Mouse (Mus musculus) limb, embryonic 15.5 days (tissue): ENCODE measurements around the gene Rap1gap2. TPM values are rescaled to one million over a fixed set of nuclear protein-coding genes. Genes with fewer than 3 reads are reported as not detected.

Experiments used
- ATAC-seq: fragments of 200-750 bp; cut with Nextera tagmentation; 2 replicates; pipeline ENCODE4 v1.8.0; 2017; ENCODE audit warnings: low read depth, moderate TSS enrichment; ENCODE audit not compliant: insufficient number of reproducible peaks, low FRiP score, low TSS enrichment
- H3K27ac ChIP-seq: fragments of 300-500 bp; sonication (generic); 2 replicates; pipeline ENCODE4 v1.5.1; 2015; ENCODE audit warnings: moderate library complexity, mild to moderate bottlenecking, inconsistent platforms
- H3K27me3 ChIP-seq: fragments of 300-500 bp; sonication (generic); 2 replicates; pipeline ENCODE4 v1.6.1; 2015; ENCODE audit warnings: inconsistent platforms
- H3K36me3 ChIP-seq: fragments of 300-500 bp; sonication (generic); 2 replicates; pipeline ENCODE4 v1.6.1; 2015; ENCODE audit warnings: inconsistent platforms
- H3K4me1 ChIP-seq: fragments of 300-500 bp; sonication (generic); 2 replicates; pipeline ENCODE4 v1.6.1; 2015; ENCODE audit warnings: inconsistent platforms
- H3K4me2 ChIP-seq: fragments of 300-500 bp; sonication (generic); 2 replicates; pipeline ENCODE4 v1.6.1; 2015; ENCODE audit warnings: mild to moderate bottlenecking, inconsistent platforms
- H3K4me3 ChIP-seq: fragments of 300-500 bp; sonication (generic); 2 replicates; pipeline ENCODE4 v1.5.1; 2015; ENCODE audit warnings: mild to moderate bottlenecking, inconsistent platforms
- H3K9ac ChIP-seq: fragments of 300-500 bp; sonication (generic); 2 replicates; pipeline ENCODE4 v1.6.1; 2015; ENCODE audit warnings: inconsistent platforms
- H3K9me3 ChIP-seq: fragments of 300-500 bp; sonication (generic); 2 replicates; pipeline ENCODE4 v1.6.1; 2016; ENCODE audit warnings: inconsistent platforms
- WGBS: fragments of 180-500 bp; shearing (Covaris S2); methylation state at CpG from one replicate; pipeline ENCODE4 v1.1.7; 2015; 5-methylcytosine and 5-hydroxymethylcytosine counted together
- polyA plus RNA-seq: library from polyadenylated mRNA; unstranded; fragments of >200 nt; fragmentation: Nextera tagmentation; extraction: Ambion mirVana; gene quantifications from 2 replicates; pipeline ENCODE4 v1.2.1, GENCODE M21; 2015

Rap1gap2 gene
- polyA plus RNA-seq, 1 experiment from 2014 or later, result 1.6 TPM

GRCm38 (mm10) chr11:74550615-74551102 lies 60.1 kb downstream of the Rap1gap2 start:
- Histone ChIP-seq H3K4me3 (no peak overlapping the region), H3K36me3 (no peaks in the 10 kb centered on the region), H3K4me2 (no peak overlapping the region), H3K4me1 (peaks cover 9% of the 10 kb centered on the region), H3K27ac (no peak overlapping the region), H3K9me3 (no peaks in the 10 kb centered on the region), H3K27me3 (no peaks in the 10 kb centered on the region), H3K9ac (no peak overlapping the region)
- ATAC-seq, result no peak; the same call in 1 of the 2 replicates
- 66% methylated on average over 5 of the region's 5 CpGs for WGBS

- Histone ChIP-seq H3K36me3 (no peaks in the 10 kb centered on the region), H3K9me3 (no peaks in the 10 kb centered on the region), H3K9ac (no peak overlapping the region), H3K4me2 (no peak overlapping the region), H3K4me3 (no peak overlapping the region), H3K4me1 (peaks cover 4% of the 10 kb centered on the region; the same call in 1 of the 2 replicates), H3K27me3 (no peaks in the 10 kb centered on the region), H3K27ac (no peak overlapping the region)
- 18% methylated on average over 7 of the region's 7 CpGs for WGBS
- no peak for ATAC-seq
These were observed 61.8 kb downstream of the Rap1gap2 start for GRCm38 (mm10) chr11:74548781-74549382.

DNA sequence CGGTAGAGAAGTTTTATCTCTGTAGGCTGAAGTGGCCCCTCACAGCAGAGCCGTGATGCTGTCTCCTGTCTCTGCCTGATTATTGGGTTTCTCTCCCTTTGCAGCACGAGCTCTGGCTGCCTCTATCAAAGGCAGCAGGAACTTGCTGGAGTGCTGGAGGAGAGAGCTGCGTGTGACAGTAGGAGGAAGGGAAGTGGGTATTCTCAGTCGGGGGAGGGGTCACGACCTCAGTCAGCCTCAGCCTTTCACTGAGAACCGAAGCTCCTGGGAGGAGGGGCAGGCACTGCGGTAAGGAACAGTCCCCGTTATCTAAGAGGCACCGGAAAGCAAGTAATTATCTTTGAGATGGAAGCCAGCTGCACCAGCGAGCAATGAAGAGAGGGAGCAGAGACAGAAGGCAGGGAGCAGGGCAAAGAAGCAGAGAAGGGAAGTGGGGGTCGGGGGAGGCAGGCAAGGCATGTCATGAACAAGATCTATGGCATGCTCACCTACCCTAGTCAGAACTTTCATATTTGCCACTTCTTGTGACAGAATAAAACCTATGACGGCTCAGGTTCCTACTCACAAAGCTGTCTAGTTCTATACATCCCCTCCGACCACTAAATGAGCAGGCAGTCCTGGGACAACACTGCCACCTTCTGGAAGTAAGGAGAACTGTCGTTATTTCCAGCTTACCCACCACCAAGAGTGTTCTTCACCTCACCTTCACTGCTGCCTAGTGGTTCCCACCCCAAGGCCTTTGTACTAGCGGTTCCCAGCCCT lies 63.6 kb downstream of the Rap1gap2 start:
- H3K27me3 ChIP-seq, result no peaks in the 10 kb centered on the region
- no peak overlapping the region for H3K9ac ChIP-seq
- peak overlapping the region; percentile 44 for H3K4me2 ChIP-seq
- H3K4me3 ChIP-seq, result peak overlapping the region; percentile 15
- H3K9me3 ChIP-seq, result no peaks in the 10 kb centered on the region
- no peak overlapping the region for H3K27ac ChIP-seq
- 3% methylated on average over 16 of the region's 16 CpGs for WGBS
- no peaks in the 10 kb centered on the region for H3K36me3 ChIP-seq
- peaks cover 4% of the 10 kb centered on the region; the same call in 1 of the 2 replicates for H3K4me1 ChIP-seq
- no peak for ATAC-seq

DNA sequence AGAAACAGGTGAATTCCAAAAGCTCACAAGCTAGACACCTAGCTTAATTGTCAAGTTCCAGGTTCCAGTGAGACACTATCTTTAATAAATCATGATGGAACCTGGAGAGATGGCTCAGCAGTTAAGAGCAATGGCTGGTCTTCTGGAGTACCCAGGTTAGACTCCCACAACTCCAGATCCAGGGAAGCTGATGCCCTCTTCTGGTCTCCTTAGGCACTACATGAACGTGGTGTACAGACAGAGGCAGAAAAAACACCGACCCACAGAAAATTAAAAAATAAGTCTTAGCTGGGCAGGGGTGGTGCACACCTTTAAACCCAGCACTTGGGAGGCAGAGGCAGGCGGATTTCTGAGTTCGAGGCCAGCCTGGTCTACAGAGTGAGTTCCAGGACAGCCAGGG lies 64.5 kb downstream of the Rap1gap2 start:
- peaks cover 4% of the 10 kb centered on the region; the same call in 1 of the 2 replicates for H3K4me1 ChIP-seq
- no peak overlapping the region for H3K4me3 ChIP-seq
- no peaks in the 10 kb centered on the region for H3K27me3 ChIP-seq
- no peak overlapping the region for H3K9ac ChIP-seq
- no peak for ATAC-seq
- H3K27ac ChIP-seq, result no peak overlapping the region
- no peaks in the 10 kb centered on the region for H3K9me3 ChIP-seq
- 55% methylated on average over 4 of the region's 4 CpGs for WGBS
- no peaks in the 10 kb centered on the region for H3K36me3 ChIP-seq
- H3K4me2 ChIP-seq, result no peak overlapping the region

DNA sequence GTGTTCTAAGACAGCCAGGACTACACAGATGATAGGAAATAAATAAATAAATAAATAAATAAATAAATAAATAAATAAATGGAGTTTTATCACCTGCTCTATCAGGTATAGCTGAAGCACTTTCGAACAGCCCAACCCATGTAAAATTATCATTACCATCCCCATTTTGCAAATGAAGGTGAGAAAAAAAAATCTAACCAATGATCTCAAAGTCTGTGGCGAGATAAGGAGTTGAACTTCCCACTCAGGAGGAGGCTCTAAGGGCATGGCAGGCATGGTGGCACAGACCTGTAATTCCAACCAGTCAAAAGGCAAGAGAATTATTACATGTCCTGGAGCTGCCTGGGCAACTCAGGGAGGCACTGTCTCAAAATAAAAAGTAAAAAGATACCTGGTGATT lies 65.2 kb downstream of the Rap1gap2 start:
- Histone ChIP-seq H3K27ac (no peak overlapping the region), H3K27me3 (no peaks in the 10 kb centered on the region), H3K4me3 (no peak overlapping the region), H3K9me3 (no peaks in the 10 kb centered on the region), H3K9ac (no peak overlapping the region), H3K4me1 (peaks cover 4% of the 10 kb centered on the region; the same call in 1 of the 2 replicates), H3K36me3 (no peaks in the 10 kb centered on the region), H3K4me2 (no peak overlapping the region)
- no peak for ATAC-seq
- WGBS, result 88% methylated on average over 2 of the region's 2 CpGs

GRCm38 (mm10) chr11:74537352-74537751 lies 73.4 kb downstream of the Rap1gap2 start:
- no peak for ATAC-seq
- WGBS, result 87% methylated on average over 4 of the region's 4 CpGs
- H3K4me3 ChIP-seq, result no peak overlapping the region
- no peak overlapping the region for H3K27ac ChIP-seq
- no peaks in the 10 kb centered on the region for H3K9me3 ChIP-seq
- H3K36me3 ChIP-seq, result no peaks in the 10 kb centered on the region
- peaks cover 6% of the 10 kb centered on the region for H3K4me1 ChIP-seq
- H3K27me3 ChIP-seq, result no peaks in the 10 kb centered on the region
- no peak overlapping the region for H3K9ac ChIP-seq
- H3K4me2 ChIP-seq, result no peak overlapping the region

DNA sequence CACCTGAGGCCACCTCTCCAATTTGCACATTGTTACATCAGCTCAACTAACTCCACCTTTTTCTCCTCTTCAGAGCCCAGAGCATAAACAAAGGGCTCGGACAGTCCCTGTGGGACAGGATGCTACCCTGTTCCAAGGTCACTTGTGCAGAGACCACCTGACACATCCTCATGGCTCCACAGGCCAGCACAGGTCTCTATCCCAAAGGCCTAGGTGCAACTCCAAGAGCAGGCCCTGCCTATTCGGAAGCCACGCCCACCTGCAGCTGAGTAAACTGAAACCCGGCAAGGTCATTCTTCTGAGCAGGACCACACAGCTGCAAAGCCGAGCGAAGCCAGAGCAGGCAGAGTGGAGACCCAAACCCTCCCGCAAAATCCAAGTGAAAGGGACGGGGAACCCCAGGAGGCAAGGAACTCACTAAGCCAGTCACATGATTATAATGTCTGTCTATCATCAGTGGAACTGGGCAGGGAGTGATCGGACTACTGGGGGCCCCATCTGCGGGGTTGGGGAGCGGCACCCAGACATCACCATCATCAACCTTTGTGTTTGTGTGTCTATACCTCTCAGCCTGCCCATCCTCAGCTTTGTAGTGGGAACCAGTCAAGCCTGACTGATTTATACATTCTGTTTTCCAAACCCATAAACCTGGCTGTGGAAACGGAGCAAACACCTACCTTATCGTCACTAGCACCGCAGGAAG lies 74.4 kb downstream of the Rap1gap2 start:
- no peaks in the 10 kb centered on the region for H3K9me3 ChIP-seq
- H3K9ac ChIP-seq, result no peak overlapping the region
- H3K27ac ChIP-seq, result no peak overlapping the region
- no peaks in the 10 kb centered on the region for H3K36me3 ChIP-seq
- H3K4me2 ChIP-seq, result 0 out of 2 replicates have a peak overlapping the region, but pooled peaks have one; percentile 10
- 0 out of 2 replicates have a peak, but pooled peaks cover under 1% of the 10 kb centered on the region for H3K27me3 ChIP-seq
- peaks cover 6% of the 10 kb centered on the region for H3K4me1 ChIP-seq
- peak; percentile 24; the same call in 1 of the 2 replicates for ATAC-seq
- H3K4me3 ChIP-seq, result no peak overlapping the region
- 32% methylated on average over 14 of the region's 14 CpGs for WGBS

DNA sequence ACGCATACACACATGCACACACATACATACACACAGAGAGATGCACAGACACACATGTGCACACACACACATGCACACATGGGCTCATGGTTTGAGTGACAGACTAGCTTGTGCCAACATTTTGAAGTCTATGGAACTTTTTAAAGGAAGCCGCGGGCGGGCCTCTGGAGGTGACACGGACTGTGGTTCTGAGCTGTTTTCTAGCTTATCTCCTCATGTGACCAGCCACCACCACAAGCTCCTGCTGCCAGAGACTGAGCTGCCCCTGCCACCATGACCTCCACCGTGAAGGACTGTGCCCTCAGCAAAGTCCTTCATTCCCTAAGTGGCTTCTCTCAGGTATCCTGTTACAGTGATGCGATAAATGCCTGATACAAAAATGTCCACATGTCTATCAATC lies 76.3 kb downstream of the Rap1gap2 start:
- 0 out of 2 replicates have a peak, but pooled peaks cover 4% of the 10 kb centered on the region for H3K27me3 ChIP-seq
- WGBS, result 88% methylated on average over 7 of the region's 7 CpGs
- no peak overlapping the region for H3K27ac ChIP-seq
- H3K9me3 ChIP-seq, result no peaks in the 10 kb centered on the region
- no peak overlapping the region for H3K4me2 ChIP-seq
- no peak overlapping the region for H3K9ac ChIP-seq
- H3K4me3 ChIP-seq, result no peak overlapping the region
- no peaks in the 10 kb centered on the region for H3K36me3 ChIP-seq
- no peak for ATAC-seq
- H3K4me1 ChIP-seq, result peaks cover 6% of the 10 kb centered on the region

GRCm38 (mm10) chr11:74533050-74533449 lies 77.7 kb downstream of the Rap1gap2 start:
- Histone ChIP-seq H3K9me3 (no peaks in the 10 kb centered on the region), H3K27ac (no peak overlapping the region), H3K9ac (no peak overlapping the region), H3K36me3 (no peaks in the 10 kb centered on the region), H3K27me3 (0 out of 2 replicates have a peak, but pooled peaks cover 4% of the 10 kb centered on the region), H3K4me1 (peaks cover 6% of the 10 kb centered on the region), H3K4me3 (no peak overlapping the region), H3K4me2 (no peak overlapping the region)
- no peak for ATAC-seq
- 84% methylated on average over 2 of the region's 2 CpGs for WGBS

DNA sequence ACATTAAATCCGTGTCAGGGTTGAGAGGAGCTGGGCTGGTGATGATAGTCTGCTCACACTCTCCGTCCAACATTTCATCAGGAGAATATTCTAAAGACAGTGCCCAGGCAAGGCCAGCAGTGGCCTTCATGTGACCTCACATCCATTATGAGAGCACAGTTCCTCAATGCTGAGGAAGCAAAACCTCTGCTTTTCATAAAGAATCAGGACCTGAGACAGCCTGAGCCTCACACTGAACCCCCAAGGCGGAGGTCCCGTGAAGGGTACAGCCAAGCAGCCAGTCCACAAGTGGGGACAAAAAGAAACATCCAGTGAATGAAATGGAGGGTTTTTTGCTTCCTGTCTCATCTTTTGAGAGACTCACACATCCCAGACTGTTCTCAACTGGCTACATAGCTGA lies 78.3 kb downstream of the Rap1gap2 start:
- Histone ChIP-seq H3K4me1 (peaks cover 7% of the 10 kb centered on the region), H3K27ac (no peak overlapping the region), H3K4me3 (no peak overlapping the region), H3K36me3 (no peaks in the 10 kb centered on the region), H3K9ac (no peak overlapping the region), H3K4me2 (no peak overlapping the region), H3K9me3 (no peaks in the 10 kb centered on the region), H3K27me3 (0 out of 2 replicates have a peak, but pooled peaks cover 4% of the 10 kb centered on the region)
- no peak for ATAC-seq
- 64% methylated on average over 4 of the region's 4 CpGs for WGBS

DNA sequence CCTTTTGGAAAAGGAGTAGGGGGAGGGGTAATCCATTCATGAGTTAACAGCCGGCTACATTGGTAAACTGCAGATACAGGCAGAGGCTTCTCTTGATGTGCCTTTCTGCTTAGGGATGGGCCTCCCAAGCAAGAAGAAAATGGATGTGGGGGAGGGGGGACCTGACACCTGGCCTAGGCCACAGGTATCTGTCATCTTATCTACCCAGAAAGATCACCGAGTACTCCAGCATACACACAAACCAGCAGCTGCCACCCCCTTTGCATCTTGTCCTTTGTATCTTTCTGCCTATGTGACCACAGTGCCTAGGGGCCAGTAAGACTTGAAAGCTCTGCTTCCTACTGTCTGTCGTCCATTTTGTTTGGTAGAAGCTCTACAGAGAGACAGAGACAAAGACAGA lies 79.0 kb downstream of the Rap1gap2 start:
- H3K9ac ChIP-seq, result no peak overlapping the region
- 0 out of 2 replicates have a peak, but pooled peaks cover 4% of the 10 kb centered on the region for H3K27me3 ChIP-seq
- no peak overlapping the region for H3K4me3 ChIP-seq
- no peak for ATAC-seq
- no peaks in the 10 kb centered on the region for H3K36me3 ChIP-seq
- H3K4me1 ChIP-seq, result peaks cover 14% of the 10 kb centered on the region
- no peak overlapping the region for H3K4me2 ChIP-seq
- 40% methylated on average over 3 of the region's 3 CpGs for WGBS
- no peak overlapping the region for H3K27ac ChIP-seq
- H3K9me3 ChIP-seq, result no peaks in the 10 kb centered on the region
